Mouse (Mus musculus): ENCODE data around the gene Ano4. TPM values are rescaled to one million over a fixed set of nuclear protein-coding genes. Genes with fewer than 3 reads are reported as not detected.

Gene Ano4
- polyA plus RNA-seq, 1 experiment from 2014 or later: 0.24 TPM

DNA sequence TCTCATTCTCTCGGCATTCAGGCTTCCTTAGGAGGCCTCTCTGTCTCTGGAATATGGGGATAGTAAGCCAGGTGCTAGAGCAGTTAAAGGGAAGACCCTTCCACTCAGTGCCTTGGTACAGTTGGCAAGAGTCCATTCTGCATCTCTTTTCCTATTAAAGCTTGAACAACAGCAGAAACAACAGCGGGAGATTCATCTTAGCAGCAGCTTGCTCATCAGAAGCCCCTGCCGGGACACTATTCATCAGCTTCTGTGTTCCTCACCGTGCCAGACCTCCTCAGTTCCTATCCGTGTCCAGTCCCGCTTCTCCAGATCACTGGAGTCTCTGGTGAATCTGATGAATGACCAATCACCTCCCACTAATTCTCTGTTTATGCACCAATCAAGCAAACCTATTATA lies 128.5 kb downstream of the Ano4 start:
- H3K4me3 ChIP-seq: no peak overlapping the region
- 71% methylated on average over 6 of the region's 6 CpGs for WGBS (ENCODE audit: insufficient replicate concordance)
- H3K4me1 ChIP-seq: no peaks in the 10 kb centered on the region
- no peak overlapping the region for H3K9ac ChIP-seq
- ATAC-seq: no peak
- no peaks in the 10 kb centered on the region for H3K9me3 ChIP-seq (replicated peaks)
- H3K36me3 ChIP-seq: no peaks in the 10 kb centered on the region
- no peak overlapping the region for H3K27ac ChIP-seq
- no peak overlapping the region for H3K4me2 ChIP-seq
- no peaks in the 10 kb centered on the region for H3K27me3 ChIP-seq (replicated peaks)

DNA sequence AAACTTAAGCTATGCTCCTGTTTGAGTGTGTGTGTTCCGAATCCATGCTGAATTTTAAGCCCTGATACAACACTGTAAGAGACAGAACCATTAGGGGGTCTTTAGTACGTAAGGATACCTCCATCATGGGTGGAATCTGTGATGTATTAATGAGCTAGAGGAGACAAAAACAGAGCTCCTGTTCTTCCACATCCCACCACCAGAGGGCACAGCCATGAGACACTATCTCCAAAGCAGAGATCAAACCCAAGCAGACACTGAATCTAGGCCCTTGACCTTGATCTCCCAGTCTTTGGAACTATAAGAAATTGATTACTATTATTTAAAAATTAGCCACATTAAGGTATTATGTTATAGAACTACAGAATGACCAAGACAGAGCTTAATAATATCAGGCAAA lies 138.7 kb downstream of the Ano4 start:
- Histone ChIP-seq H3K4me3 (no peak overlapping the region), H3K4me1 (no peaks in the 10 kb centered on the region), H3K27me3 (replicated peaks) (no peaks in the 10 kb centered on the region), H3K36me3 (no peaks in the 10 kb centered on the region), H3K4me2 (no peak overlapping the region), H3K27ac (no peak overlapping the region), H3K9me3 (replicated peaks) (no peaks in the 10 kb centered on the region), H3K9ac (no peak overlapping the region)
- ATAC-seq: no peak
- 47% methylated on average over 2 of the region's 2 CpGs for WGBS (ENCODE audit: insufficient replicate concordance)

DNA sequence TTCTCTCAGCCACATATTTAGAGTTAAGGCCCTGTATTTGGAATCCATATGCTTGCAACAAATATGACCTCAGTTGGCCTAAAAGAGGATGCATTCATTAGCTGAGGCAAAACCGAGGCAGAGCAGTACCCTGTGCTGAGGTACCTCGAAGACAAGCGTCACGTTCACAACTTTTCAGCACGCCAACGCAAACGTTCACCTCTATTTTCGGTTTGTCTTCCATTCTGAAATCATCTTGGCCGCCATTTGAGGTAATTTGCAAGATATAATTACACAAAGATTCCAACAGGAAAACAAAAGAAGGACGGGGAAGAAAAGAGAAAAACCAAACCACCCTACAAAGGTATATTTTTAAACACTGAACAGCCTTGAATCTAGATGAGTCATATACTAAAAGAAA lies 148.1 kb downstream of the Ano4 start:
- H3K27me3 ChIP-seq (replicated peaks): no peaks in the 10 kb centered on the region
- H3K27ac ChIP-seq: no peak overlapping the region
- no peak overlapping the region for H3K9ac ChIP-seq
- no peaks in the 10 kb centered on the region for H3K9me3 ChIP-seq (replicated peaks)
- no peaks in the 10 kb centered on the region for H3K4me1 ChIP-seq
- ATAC-seq: no peak
- no peaks in the 10 kb centered on the region for H3K36me3 ChIP-seq
- no peak overlapping the region for H3K4me2 ChIP-seq
- 72% methylated on average over 10 of the region's 10 CpGs for WGBS (ENCODE audit: insufficient replicate concordance)
- no peak overlapping the region for H3K4me3 ChIP-seq

DNA sequence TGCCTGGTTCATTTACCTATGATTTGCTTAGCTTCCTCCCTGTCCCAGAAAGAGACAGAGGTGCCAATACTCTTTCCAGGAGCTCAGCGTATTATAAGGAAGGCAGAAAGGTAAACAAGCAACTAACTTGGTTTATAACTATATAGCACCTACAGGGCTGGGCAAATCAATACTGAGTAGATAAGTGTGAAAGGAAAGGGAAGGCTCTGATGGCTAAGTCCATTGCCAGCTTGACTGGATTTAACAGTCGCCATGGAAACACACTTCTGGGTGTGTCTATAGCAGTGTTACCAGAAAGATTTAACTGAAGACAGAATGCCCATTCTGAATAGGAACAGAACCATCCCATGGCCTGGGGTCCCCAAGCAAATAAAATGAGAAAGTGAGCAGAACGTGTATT lies 149.5 kb downstream of the Ano4 start:
- H3K27ac ChIP-seq: no peak overlapping the region
- H3K9me3 ChIP-seq (replicated peaks): no peaks in the 10 kb centered on the region
- 49% methylated on average over 3 of the region's 3 CpGs for WGBS (ENCODE audit: insufficient replicate concordance)
- no peaks in the 10 kb centered on the region for H3K36me3 ChIP-seq
- no peak for ATAC-seq
- H3K4me2 ChIP-seq: no peak overlapping the region
- no peak overlapping the region for H3K9ac ChIP-seq
- H3K4me3 ChIP-seq: no peak overlapping the region
- no peaks in the 10 kb centered on the region for H3K27me3 ChIP-seq (replicated peaks)
- H3K4me1 ChIP-seq: no peaks in the 10 kb centered on the region

DNA sequence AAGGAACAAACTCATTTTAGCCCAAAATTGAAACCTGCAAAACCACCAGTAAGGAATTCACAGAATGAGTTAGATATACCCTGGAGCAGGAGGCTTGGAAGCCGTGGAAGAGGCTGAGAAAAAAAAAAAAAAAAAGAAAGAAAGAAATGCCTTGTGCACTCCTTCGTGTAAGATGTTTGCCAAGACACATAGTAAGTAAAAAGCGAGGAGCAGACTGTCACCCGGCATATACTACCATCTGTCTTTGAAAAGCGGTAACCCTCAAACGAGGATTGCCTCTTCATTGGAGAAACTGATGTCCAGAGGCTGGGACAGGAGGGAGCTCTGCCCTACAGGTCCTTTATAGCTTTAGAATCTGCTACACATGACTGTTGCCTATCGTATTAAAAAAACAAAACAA lies 150.1 kb downstream of the Ano4 start:
- no peak for ATAC-seq
- 56% methylated on average over 7 of the region's 7 CpGs for WGBS (ENCODE audit: insufficient replicate concordance)
- H3K4me1 ChIP-seq: no peaks in the 10 kb centered on the region

DNA sequence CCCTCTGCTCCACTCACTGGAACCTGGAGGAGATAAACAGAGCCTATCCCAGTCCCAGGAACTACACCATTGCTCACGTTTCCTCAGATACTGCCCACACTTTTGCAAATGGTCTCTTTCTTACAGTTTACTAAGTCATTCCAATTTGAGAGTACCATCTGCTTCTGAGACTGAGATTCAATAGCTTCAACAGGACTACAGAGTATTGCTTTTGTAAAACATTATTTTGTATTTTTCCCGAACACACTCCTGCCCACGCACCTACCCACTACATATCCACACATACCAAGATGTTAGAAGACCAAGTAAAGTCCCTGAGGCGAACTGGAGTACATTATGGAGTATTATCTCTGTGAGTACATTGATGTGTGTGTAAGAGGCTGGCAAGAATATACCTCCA lies 166.6 kb downstream of the Ano4 start:
- H3K36me3 ChIP-seq: no peaks in the 10 kb centered on the region
- H3K9me3 ChIP-seq (replicated peaks): no peaks in the 10 kb centered on the region
- H3K27ac ChIP-seq: no peak overlapping the region
- H3K4me3 ChIP-seq: no peak overlapping the region
- no peaks in the 10 kb centered on the region for H3K4me1 ChIP-seq
- H3K27me3 ChIP-seq (replicated peaks): no peaks in the 10 kb centered on the region
- no peak for ATAC-seq
- no peak overlapping the region for H3K9ac ChIP-seq
- WGBS (ENCODE audit: insufficient replicate concordance): 51% methylated on average over 4 of the region's 4 CpGs
- H3K4me2 ChIP-seq: no peak overlapping the region

More for the DNA sequence above, 150.1 kb downstream of the Ano4 start:
- Histone ChIP-seq H3K9ac (no peak overlapping the region), H3K27me3 (replicated peaks) (no peaks in the 10 kb centered on the region), H3K4me2 (no peak overlapping the region), H3K4me3 (no peak overlapping the region), H3K36me3 (no peaks in the 10 kb centered on the region), H3K9me3 (replicated peaks) (no peaks in the 10 kb centered on the region), H3K27ac (no peak overlapping the region)

DNA sequence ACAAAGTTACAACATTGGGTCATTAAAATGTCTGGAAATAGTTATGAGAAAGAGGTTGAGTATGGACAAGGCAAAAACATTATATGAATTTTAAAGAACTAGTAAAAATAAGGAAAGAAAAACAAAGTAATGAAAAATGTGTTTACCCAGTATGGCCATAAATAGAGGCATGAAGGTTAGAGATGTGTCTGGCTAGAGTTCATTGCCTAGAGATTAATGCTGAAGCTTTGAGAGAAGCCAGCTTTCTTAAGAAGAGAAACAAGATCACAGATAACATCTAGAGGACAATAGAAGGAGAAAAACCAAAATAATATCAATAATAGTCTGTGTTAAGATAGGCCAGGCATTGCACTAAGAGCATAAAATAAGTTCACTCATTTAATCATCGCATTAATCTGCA lies 180.0 kb downstream of the Ano4 start:
- Histone ChIP-seq H3K4me2 (no peak overlapping the region), H3K9ac (no peak overlapping the region), H3K4me3 (no peak overlapping the region), H3K4me1 (no peaks in the 10 kb centered on the region), H3K9me3 (replicated peaks) (no peaks in the 10 kb centered on the region), H3K27me3 (replicated peaks) (no peaks in the 10 kb centered on the region), H3K36me3 (no peaks in the 10 kb centered on the region), H3K27ac (no peak overlapping the region)
- no peak for ATAC-seq
- WGBS (ENCODE audit: insufficient replicate concordance): 79% methylated on average over 1 of the region's 1 CpGs

DNA sequence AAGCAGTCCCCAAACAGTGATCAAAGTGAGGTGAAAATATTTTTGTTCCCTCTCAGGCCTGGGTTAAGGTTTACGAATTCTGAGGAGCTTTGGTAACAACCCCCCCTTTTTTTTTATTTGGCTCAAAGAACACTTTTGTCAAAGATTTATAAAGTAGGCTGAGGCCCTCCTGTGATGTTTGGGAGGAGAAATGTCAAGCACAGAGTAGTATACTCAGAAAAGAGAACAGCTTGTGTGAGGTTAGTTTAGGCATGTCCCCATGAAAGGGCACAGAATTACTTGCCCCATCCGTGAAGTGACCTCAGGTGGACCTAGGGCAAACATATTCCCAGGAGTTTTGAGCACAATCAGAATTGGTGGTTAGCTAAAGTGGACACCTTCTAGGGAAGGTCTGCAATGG lies 189.1 kb downstream of the Ano4 start:
- WGBS (ENCODE audit: insufficient replicate concordance): 59% methylated on average over 2 of the region's 2 CpGs
- H3K27ac ChIP-seq: no peak overlapping the region
- H3K4me3 ChIP-seq: no peak overlapping the region
- no peak overlapping the region for H3K4me2 ChIP-seq
- no peaks in the 10 kb centered on the region for H3K36me3 ChIP-seq
- no peak overlapping the region for H3K9ac ChIP-seq
- H3K4me1 ChIP-seq: no peaks in the 10 kb centered on the region
- no peaks in the 10 kb centered on the region for H3K27me3 ChIP-seq (replicated peaks)
- no peaks in the 10 kb centered on the region for H3K9me3 ChIP-seq (replicated peaks)
- no peak for ATAC-seq

DNA sequence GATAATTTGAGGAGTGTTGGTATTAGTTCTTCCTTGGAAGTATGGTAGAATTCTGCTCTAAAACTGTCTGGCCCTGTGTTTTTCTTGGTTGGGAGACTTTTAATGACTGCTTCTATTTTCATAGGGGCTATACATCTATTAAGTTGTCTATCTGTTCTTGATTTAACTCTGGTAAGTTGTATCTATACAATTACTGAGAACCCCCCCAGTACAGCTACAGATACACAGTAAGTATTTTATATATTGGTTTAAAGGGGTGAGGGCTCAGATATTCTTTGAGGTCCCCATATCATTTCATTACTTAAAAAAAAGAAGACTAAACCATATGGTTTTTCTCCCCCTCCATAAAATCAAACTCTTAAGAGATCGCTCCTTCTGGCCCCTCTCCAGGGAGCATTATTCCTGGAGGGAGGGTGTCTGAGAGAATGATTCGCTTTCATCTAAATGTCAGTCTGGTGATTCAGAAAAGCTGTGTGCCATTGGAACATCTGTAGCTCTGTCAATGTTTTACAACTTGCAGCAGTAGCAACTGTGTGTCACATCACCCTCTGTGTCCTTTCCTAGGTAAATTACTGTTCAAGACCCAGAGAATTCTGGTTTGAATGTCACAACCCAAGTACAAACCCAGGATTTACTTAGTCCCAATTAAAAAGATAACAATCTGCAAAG lies 189.6 kb downstream of the Ano4 start:
- Histone ChIP-seq H3K4me1 (no peaks in the 10 kb centered on the region), H3K4me2 (no peak overlapping the region), H3K9ac (no peak overlapping the region), H3K27ac (no peak overlapping the region), H3K4me3 (no peak overlapping the region), H3K36me3 (no peaks in the 10 kb centered on the region), H3K27me3 (replicated peaks) (no peaks in the 10 kb centered on the region), H3K9me3 (replicated peaks) (no peaks in the 10 kb centered on the region)
- 64% methylated on average over 2 of the region's 2 CpGs for WGBS (ENCODE audit: insufficient replicate concordance)
- no peak for ATAC-seq

DNA sequence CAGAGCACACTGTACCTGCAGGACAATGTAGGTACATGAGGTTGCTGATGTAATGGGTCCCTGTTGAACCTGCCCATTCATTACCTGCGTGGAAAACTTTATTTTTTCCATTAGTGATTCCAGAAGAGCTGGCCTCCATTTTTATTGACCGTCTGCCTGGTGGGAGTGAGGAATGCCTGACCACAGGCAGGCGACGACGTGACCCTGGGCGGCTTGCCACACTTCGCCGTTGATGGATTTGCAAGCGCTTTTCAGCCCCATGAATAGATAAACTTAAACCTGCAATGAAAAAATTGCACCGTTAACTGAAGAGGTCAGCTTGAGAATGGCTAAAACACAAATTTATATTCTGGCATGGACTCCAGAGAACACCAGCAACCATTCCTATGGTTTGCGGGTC lies 195.4 kb downstream of the Ano4 start:
- no peaks in the 10 kb centered on the region for H3K4me1 ChIP-seq
- no peak overlapping the region for H3K9ac ChIP-seq
- H3K27me3 ChIP-seq (replicated peaks): no peaks in the 10 kb centered on the region
- no peak overlapping the region for H3K4me2 ChIP-seq
- no peak for ATAC-seq
- no peaks in the 10 kb centered on the region for H3K36me3 ChIP-seq
- WGBS (ENCODE audit: insufficient replicate concordance): 67% methylated on average over 11 of the region's 11 CpGs
- H3K9me3 ChIP-seq (replicated peaks): no peaks in the 10 kb centered on the region
- H3K4me3 ChIP-seq: no peak overlapping the region
- no peak overlapping the region for H3K27ac ChIP-seq

DNA sequence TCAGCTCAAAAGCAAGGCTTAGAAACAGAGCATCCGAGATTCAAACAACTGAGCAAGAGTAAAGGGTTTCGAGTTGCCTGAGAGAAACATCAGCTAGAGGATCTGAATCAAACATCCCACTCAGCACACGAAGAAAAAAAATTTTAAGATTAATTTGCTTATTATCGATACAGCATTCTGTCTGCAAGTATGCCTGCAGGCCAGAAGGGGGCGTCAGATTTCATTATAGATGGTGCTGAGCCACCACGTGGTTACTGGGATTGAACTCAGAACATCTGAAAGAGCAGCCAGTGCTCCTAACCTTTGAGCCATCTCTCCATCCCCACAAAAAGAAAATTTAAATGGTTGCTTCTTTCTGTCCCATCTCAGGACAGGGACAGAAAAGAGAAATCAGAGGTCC lies 223.2 kb downstream of the Ano4 start:
- H3K27ac ChIP-seq: no peak overlapping the region
- H3K36me3 ChIP-seq: no peaks in the 10 kb centered on the region
- 33% methylated on average over 6 of the region's 6 CpGs for WGBS (ENCODE audit: insufficient replicate concordance)
- H3K4me3 ChIP-seq: no peak overlapping the region
- H3K4me1 ChIP-seq: no peaks in the 10 kb centered on the region
- H3K9ac ChIP-seq: no peak overlapping the region
- H3K27me3 ChIP-seq (replicated peaks): no peaks in the 10 kb centered on the region
- no peaks in the 10 kb centered on the region for H3K9me3 ChIP-seq (replicated peaks)
- no peak overlapping the region for H3K4me2 ChIP-seq
- no peak for ATAC-seq

DNA sequence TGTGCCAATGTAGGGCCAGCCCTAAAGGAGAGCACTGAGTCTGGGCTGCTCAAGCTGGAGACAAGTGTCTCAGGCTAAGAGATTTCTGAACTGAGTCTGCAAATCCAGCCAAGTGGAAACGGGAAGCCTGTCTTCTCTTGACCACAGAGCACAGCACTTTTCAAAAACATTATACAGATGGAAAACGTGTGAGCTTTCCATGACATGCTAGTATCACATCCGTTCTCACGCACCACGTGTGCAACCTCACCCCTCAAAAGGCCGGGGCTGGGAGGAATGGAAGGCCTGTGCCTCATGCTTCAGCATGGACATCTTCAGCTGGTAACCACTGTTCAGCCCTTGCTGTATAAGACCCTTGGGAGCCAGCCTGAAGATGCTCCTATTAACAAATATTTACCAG lies 230.2 kb downstream of the Ano4 start:
- no peaks in the 10 kb centered on the region for H3K4me1 ChIP-seq
- no peak overlapping the region for H3K4me3 ChIP-seq
- H3K9me3 ChIP-seq (replicated peaks): no peaks in the 10 kb centered on the region
- 67% methylated on average over 6 of the region's 6 CpGs for WGBS (ENCODE audit: insufficient replicate concordance)
- no peaks in the 10 kb centered on the region for H3K27me3 ChIP-seq (replicated peaks)
- no peaks in the 10 kb centered on the region for H3K36me3 ChIP-seq
- H3K9ac ChIP-seq: no peak overlapping the region
- no peak overlapping the region for H3K4me2 ChIP-seq
- no peak for ATAC-seq
- no peak overlapping the region for H3K27ac ChIP-seq

DNA sequence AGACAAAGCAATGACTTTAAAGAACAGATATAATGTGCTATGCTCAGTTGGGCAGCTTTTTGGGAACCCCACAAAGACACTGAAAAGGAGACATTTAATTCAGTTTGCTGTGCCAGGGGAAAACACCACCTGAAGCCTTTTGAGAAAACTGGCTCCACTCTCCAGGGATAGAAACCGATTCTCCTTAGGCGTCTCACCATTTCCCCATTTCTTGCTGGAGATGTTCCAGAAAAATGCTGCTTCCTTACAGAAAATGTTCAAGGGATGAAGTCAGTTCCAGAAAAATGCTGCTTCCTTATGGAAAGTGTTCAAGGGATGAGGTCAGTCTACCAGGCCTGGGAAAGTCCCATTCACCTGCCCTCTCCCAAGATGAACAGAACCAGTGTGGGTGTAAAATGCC lies 233.1 kb downstream of the Ano4 start:
- no peak for ATAC-seq
- no peaks in the 10 kb centered on the region for H3K27me3 ChIP-seq (replicated peaks)
- no peak overlapping the region for H3K9ac ChIP-seq
- no peaks in the 10 kb centered on the region for H3K9me3 ChIP-seq (replicated peaks)
- H3K4me2 ChIP-seq: no peak overlapping the region
- H3K4me1 ChIP-seq: no peaks in the 10 kb centered on the region
- WGBS (ENCODE audit: insufficient replicate concordance): 67% methylated on average over 2 of the region's 2 CpGs
- H3K36me3 ChIP-seq: no peaks in the 10 kb centered on the region
- no peak overlapping the region for H3K27ac ChIP-seq
- no peak overlapping the region for H3K4me3 ChIP-seq

Data from liver, embryonic 12.5 days (tissue).